Mouse (Mus musculus): Measurements from ENCODE around the gene Col27a1. TPM values are rescaled to one million over a fixed set of nuclear protein-coding genes. Genes with fewer than 3 reads are reported as not detected.

The Col27a1 gene
- total and polyA plus RNA-seq, 3 experiments: not detected

DNA sequence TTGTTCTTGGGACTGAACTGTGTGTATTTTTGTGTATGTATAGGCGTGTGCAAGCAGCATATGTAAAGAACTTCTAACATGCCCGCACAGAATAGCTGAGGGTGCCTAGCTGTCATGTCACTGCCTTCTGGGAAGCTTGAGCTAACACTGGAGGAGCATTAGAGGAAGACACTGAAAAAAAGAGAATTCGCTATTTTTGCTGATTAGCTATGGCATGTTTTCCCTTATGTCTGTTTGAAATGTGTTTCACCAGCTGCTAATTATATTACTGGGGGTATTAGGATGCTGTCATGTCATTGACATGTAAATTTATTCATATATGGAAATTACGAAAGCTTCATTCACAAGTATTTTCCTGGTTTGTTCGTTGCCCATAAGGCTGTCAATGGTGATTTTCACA lies 24.9 kb downstream of the Col27a1 start:
- H3K9me3 ChIP-seq (replicated peaks; ENCODE audit: insufficient read depth, low read length): no peaks in the 10 kb centered on the region
- no peak overlapping the region for H3K27ac ChIP-seq (ENCODE audit: control insufficient read depth, low read depth, low read length)
- no peaks in the 10 kb centered on the region for H3K36me3 ChIP-seq (ENCODE audit: control insufficient read depth in 1 of 2, insufficient read depth in 2 of 2, low read length in 2 of 2)
- no peaks in the 10 kb centered on the region for H3K79me2 ChIP-seq (ENCODE audit: control insufficient read depth, insufficient read depth, low read length, poor library complexity)
- no peak overlapping the region for H3K4me3 ChIP-seq (ENCODE audit: control insufficient read depth in 1 of 2, insufficient read depth in 1 of 2, low read depth in 2 of 2, low read length in 2 of 2)
- H3K27me3 ChIP-seq (ENCODE audit: control insufficient read depth in 1 of 2, insufficient read depth in 2 of 2, low read length in 2 of 2): no peaks in the 10 kb centered on the region
- no peak for TF ChIP-seq TCF12 (IDR thresholded peaks at IDR 0.05; ENCODE audit: low read depth, low read length)
- TF ChIP-seq POLR2AphosphoS5 (IDR thresholded peaks at IDR 0.05; ENCODE audit: borderline replicate concordance, low read depth, low read length): no peak
- no peak for TF ChIP-seq USF1 (IDR thresholded peaks at IDR 0.05; ENCODE audit: low read depth, low read length)
- TF ChIP-seq MYB (IDR thresholded peaks at IDR 0.05; ENCODE audit: low read depth, low read length): no peak
- DNase-seq (ENCODE audit: low read depth, low spot score): no peak
- H3K4me1 ChIP-seq (ENCODE audit: control insufficient read depth in 1 of 2, insufficient read depth in 2 of 2, low read length in 2 of 2): no peaks in the 10 kb centered on the region
- H3K9ac ChIP-seq (ENCODE audit: control insufficient read depth, low read depth, low read length, poor library complexity, severe bottlenecking): no peak overlapping the region

DNA sequence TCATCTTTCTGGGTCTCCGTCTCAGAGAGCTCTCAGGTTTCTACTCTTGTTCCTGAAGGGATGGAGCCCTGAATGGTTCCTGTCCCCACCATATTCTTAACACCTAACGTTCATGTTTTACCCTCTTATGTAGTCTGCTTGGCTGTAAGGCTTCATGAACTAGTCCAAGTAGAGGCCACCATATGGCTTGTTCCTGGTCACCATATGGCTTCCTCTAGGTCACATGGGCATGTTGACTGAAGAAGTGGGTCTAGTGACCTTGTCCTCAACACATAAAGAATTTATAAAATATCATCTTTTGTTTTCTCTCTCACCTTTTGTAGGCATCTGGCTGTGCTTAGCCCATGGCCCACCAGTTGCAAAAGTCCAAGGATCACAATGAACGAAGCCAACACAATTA lies 27.2 kb downstream of the Col27a1 start:
- H3K36me3 ChIP-seq (ENCODE audit: control insufficient read depth in 1 of 2, insufficient read depth in 2 of 2, low read length in 2 of 2): no peaks in the 10 kb centered on the region
- no peak overlapping the region for H3K9ac ChIP-seq (ENCODE audit: control insufficient read depth, low read depth, low read length, poor library complexity, severe bottlenecking)
- no peak overlapping the region for H3K27ac ChIP-seq (ENCODE audit: control insufficient read depth, low read depth, low read length)
- no peak for TF ChIP-seq UBTF (IDR thresholded peaks at IDR 0.05; ENCODE audit: borderline replicate concordance, insufficient read depth, low read depth, low read length)
- no peak for TF ChIP-seq MAZ (IDR thresholded peaks at IDR 0.05; ENCODE audit: low read depth, low read length)
- no peak for TF ChIP-seq E2F4 (IDR thresholded peaks at IDR 0.05; ENCODE audit: borderline replicate concordance, low read depth, low read length)
- no peak for TF ChIP-seq TBP (IDR thresholded peaks at IDR 0.05; ENCODE audit: low read depth, low read length)
- no peak for TF ChIP-seq ZC3H11A (IDR thresholded peaks at IDR 0.05; ENCODE audit: low read depth, low read length)
- TF ChIP-seq SMC3 (IDR thresholded peaks at IDR 0.05; ENCODE audit: low read depth, low read length): no peak
- TF ChIP-seq GATA1 (IDR thresholded peaks at IDR 0.05; ENCODE audit: low read depth, low read length): no peak
- no peak for TF ChIP-seq MAX (IDR thresholded peaks at IDR 0.05; ENCODE audit: low read length)
- no peak for TF ChIP-seq POLR2AphosphoS5 (IDR thresholded peaks at IDR 0.05; ENCODE audit: borderline replicate concordance, low read depth, low read length)
- TF ChIP-seq NRF1 (IDR thresholded peaks at IDR 0.05; ENCODE audit: insufficient read depth, low read depth, low read length, poor library complexity, severe bottlenecking): no peak
- TF ChIP-seq ZNF384 (IDR thresholded peaks at IDR 0.05; ENCODE audit: low read depth, low read length): no peak
- no peak for TF ChIP-seq MAFK (IDR thresholded peaks at IDR 0.05; ENCODE audit: borderline replicate concordance, low read depth, low read length)
- TF ChIP-seq KAT2A (conservative IDR thresholded peaks at IDR 0.05; ENCODE audit: low read depth, low read length): no peak
- TF ChIP-seq NELFE (IDR thresholded peaks at IDR 0.05; ENCODE audit: low read depth, low read length): no peak
- no peak for TF ChIP-seq CTCF (IDR thresholded peaks at IDR 0.05 in 2 of 3, conservative IDR thresholded peaks at IDR 0.05 in 1 of 3; ENCODE audit: control insufficient read depth in 1 of 3, insufficient read depth in 1 of 3, low read depth in 2 of 3, low read length in 3 of 3, poor library complexity in 1 of 3, severe bottlenecking in 1 of 3)
- no peak for TF ChIP-seq MEF2A (IDR thresholded peaks at IDR 0.05; ENCODE audit: extremely low read depth, insufficient replicate concordance, low read depth, low read length, poor library complexity, severe bottlenecking)
- H3K9me3 ChIP-seq (replicated peaks; ENCODE audit: insufficient read depth, low read length): no peaks in the 10 kb centered on the region
- no peaks in the 10 kb centered on the region for H3K79me2 ChIP-seq (ENCODE audit: control insufficient read depth, insufficient read depth, low read length, poor library complexity)
- no peaks in the 10 kb centered on the region for H3K4me1 ChIP-seq (ENCODE audit: control insufficient read depth in 1 of 2, insufficient read depth in 2 of 2, low read length in 2 of 2)
- DNase-seq (ENCODE audit: low read depth, low spot score): no peak
- no peak overlapping the region for H3K4me3 ChIP-seq (ENCODE audit: control insufficient read depth in 1 of 2, insufficient read depth in 1 of 2, low read depth in 2 of 2, low read length in 2 of 2)
- no peaks in the 10 kb centered on the region for H3K27me3 ChIP-seq (ENCODE audit: control insufficient read depth in 1 of 2, insufficient read depth in 2 of 2, low read length in 2 of 2)
